Mouse (Mus musculus) G1E (cell line): ENCODE measurements at regions not wholly inside any gene's neighbourhood (a gene's known extent, or its start where the extent isn't known, plus 50 kb on each side); places are given as distances from the start of the nearest gene placed in this dataset.

Experiments used
- ATAC-seq: 2 replicates; pipeline ENCODE4 v1.8.0; 2016; ENCODE audit warnings: mild to moderate bottlenecking; ENCODE audit not compliant: insufficient number of reproducible peaks, poor library complexity, low FRiP score, severe bottlenecking; ENCODE audit errors: extremely low read depth
- DNase-seq: peaks from one replicate; pipeline ENCODE4 v3.0.0; 2012; ENCODE audit warnings: low spot score
- H3K27me3 ChIP-seq: 2 replicates; pipeline ENCODE4 v1.6.1; 2012; ENCODE audit warnings: mild to moderate bottlenecking, low read length, inconsistent platforms; ENCODE audit not compliant: insufficient read depth
- H3K36me3 ChIP-seq: replicated peaks from 2 replicates; pipeline ENCODE3; 2012; ENCODE audit warnings: mild to moderate bottlenecking, inconsistent platforms
- H3K4me1 ChIP-seq: 2 replicates; pipeline ENCODE4 v1.6.1; 2012; ENCODE audit warnings: low read depth, low read length, inconsistent platforms, mixed read lengths; ENCODE audit not compliant: insufficient read depth
- H3K4me3 ChIP-seq: 2 replicates; pipeline ENCODE4 v1.5.1; 2012; ENCODE audit warnings: low read depth, mild to moderate bottlenecking, inconsistent platforms, low read length, moderate library complexity, mixed read lengths
- H3K9me3 ChIP-seq: replicated peaks from 2 replicates; pipeline ENCODE4 v1.6.1; 2012; ENCODE audit warnings: inconsistent platforms
- CTCF ChIP-seq: IDR thresholded peaks from 2 replicates; pipeline ENCODE4 v1.5.1; 2012; ENCODE audit warnings: low read depth, low read length, inconsistent platforms, mixed read lengths
- GATA1 ChIP-seq: IDR thresholded peaks from 2 replicates; pipeline ENCODE4 v1.6.1; 2012; ENCODE audit warnings: borderline replicate concordance, low read length, inconsistent platforms, mixed read lengths
- GATA2 ChIP-seq: IDR thresholded peaks from 2 replicates; pipeline ENCODE4 v1.6.1; 2012; ENCODE audit warnings: low read depth, low read length, inconsistent platforms, borderline replicate concordance
- POLR2AphosphoS5 ChIP-seq: IDR thresholded peaks from 2 replicates; pipeline ENCODE4 v1.6.1; 2012; ENCODE audit warnings: low read depth, low read length, inconsistent platforms; ENCODE audit not compliant: insufficient replicate concordance
- TAL1 ChIP-seq: conservative IDR thresholded peaks from 2 replicates; pipeline ENCODE4 v1.6.1; 2012; ENCODE audit warnings: low read depth, low read length, inconsistent platforms, mixed read lengths

DNA sequence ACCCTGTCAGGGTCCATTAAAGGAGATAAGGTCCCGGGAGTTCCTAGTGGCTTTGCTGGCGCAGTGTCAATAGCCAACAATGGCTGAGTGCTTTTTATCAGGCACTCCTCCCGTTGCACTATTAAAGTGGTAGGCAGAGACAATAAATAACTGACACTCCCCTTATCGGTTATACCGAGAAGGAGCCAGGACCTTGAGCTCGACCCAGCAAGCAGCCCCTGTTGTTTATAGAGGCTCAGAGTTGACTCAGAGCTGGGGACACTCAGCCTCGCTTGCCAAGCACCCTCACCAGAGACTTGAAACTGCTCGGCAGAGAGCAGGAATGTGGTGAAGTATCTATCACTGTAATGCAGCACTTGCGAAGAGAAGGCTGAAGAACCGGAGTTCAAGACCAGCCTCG is 102.5 kb upstream of the Jarid2 start:
- Histone ChIP-seq H3K36me3 (no peaks in the 10 kb centered on the region), H3K9me3 (no peaks in the 10 kb centered on the region), H3K4me3 (no peak overlapping the region), H3K27me3 (peaks cover 36% of the 10 kb centered on the region), H3K4me1 (peaks cover 25% of the 10 kb centered on the region)
- DNase-seq (no peak), ATAC-seq (no peak)
- no peak for TF ChIP-seq GATA1
- no peak for TF ChIP-seq GATA2
- no peak for TF ChIP-seq POLR2AphosphoS5
- TF ChIP-seq TAL1: no peak
- TF ChIP-seq CTCF: no peak

DNA sequence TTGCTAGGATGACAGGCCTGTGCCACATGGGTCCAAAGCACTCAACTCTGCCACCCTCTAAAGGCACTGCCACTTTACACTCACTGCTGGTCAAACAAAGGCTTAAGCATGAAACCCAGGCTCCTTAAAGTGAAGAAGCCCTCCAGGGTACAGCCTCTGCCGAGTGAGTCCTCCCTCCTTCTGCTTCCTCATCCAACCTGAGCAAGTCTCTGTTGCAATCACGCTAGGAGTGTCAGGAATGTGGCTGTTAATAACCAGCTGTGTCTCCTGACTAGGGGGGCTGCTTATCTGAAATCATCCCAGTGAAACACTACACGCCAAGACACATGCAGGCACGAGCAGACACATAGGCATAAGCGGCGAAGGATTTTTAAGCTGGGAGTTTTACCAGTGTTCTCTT is 99.2 kb upstream of the Jarid2 start:
- Histone ChIP-seq H3K9me3 (no peaks in the 10 kb centered on the region), H3K4me3 (no peak overlapping the region), H3K36me3 (no peaks in the 10 kb centered on the region), H3K4me1 (peaks cover 19% of the 10 kb centered on the region), H3K27me3 (peaks cover 22% of the 10 kb centered on the region)
- DNase-seq (no peak), ATAC-seq (no peak)
- TF ChIP-seq GATA1: no peak

DNA sequence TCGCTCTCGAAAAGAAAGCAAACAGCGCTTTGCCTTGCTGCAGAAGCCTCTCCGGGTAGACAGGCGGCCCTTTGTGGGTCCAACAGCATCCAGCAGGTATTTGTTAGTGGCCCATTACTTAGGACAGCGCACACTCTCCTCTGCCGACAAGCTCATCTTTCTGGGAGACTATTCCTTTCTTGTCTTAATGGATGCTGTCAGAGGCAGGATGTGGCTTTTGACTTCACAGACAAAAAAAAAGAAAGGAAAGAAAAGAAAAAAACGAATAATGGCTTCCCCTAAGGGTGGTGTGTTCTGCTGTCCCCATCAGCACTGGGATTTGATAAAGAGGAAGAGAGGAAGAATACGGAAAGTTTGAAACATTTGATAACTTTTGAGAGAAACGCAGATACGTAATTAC is 94.7 kb upstream of the Jarid2 start:
- DNase-seq: no peak
- H3K36me3 ChIP-seq: no peaks in the 10 kb centered on the region
- ATAC-seq: no peak
- peaks cover 46% of the 10 kb centered on the region for H3K4me1 ChIP-seq
- H3K9me3 ChIP-seq: no peaks in the 10 kb centered on the region
- H3K27me3 ChIP-seq: peaks cover 12% of the 10 kb centered on the region
- no peak for TF ChIP-seq GATA2
- TF ChIP-seq CTCF: no peak
- TF ChIP-seq POLR2AphosphoS5: no peak
- TF ChIP-seq TAL1: no peak
- no peak for TF ChIP-seq GATA1
- no peak overlapping the region for H3K4me3 ChIP-seq

DNA sequence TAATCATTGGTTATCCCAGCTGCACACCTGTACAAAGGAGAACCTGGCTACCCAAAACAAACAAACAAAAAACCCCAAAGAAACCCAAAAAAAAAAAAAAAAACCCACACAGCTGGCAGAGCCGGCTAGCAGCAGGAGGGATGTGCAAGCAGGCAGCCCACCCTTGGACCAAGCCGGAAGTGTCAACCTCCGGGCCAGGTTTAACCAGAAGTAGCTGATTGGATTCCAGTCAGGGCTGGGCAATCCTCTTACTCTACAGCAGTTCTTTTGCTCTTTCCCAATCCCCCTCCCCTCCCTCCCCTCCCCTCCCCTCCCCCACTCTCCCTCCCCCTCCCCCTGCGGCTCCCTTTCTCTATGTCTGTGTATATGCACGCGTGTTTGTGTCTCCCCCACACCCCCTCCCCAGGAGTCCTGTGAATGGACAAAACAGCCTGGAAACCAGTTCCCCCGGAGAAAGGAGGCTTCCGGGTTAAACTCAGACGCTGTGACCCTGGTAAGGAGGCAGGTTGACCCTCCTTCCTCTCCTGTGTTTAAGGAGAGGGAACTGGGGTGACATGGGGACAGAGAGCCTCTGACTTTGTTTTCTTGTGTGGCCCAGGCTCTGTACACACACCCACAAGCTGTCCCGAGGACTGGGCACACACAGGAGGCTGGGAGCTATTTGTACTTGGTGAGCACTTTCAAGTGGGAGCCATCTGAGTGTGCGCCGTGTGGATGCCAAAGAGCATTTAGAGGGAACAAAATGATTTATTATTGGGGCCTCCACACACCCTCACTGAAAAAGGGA is 93.9 kb upstream of the Jarid2 start:
- no peaks in the 10 kb centered on the region for H3K36me3 ChIP-seq
- DNase-seq: no peak
- peaks cover 5% of the 10 kb centered on the region for H3K27me3 ChIP-seq
- no peak for ATAC-seq
- peaks cover 47% of the 10 kb centered on the region for H3K4me1 ChIP-seq
- H3K9me3 ChIP-seq: no peaks in the 10 kb centered on the region
- TF ChIP-seq CTCF (no peak), POLR2AphosphoS5 (no peak)
- no peak overlapping the region for H3K4me3 ChIP-seq

DNA sequence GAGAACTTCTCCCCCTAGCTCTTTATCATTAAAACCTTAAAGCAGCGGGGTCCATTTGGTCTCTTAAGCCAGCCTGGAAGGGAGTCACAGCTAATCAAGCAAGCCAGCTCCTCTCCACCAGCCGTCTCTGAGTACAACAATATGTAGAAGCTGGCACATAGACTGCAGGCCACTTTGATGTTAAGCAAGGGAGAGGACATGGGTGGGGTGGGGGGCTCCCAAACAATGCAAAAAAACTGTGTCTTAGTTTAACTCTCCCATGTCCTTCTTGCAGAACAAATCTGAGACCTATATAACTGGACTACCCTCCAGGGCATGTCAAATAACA is 93.3 kb upstream of the Jarid2 start:
- TF ChIP-seq CTCF (no peak), GATA2 (no peak), TAL1 (no peak), GATA1 (no peak), POLR2AphosphoS5 (no peak)
- no peak for DNase-seq
- no peaks in the 10 kb centered on the region for H3K36me3 ChIP-seq
- ATAC-seq: no peak
- peaks cover 50% of the 10 kb centered on the region for H3K4me1 ChIP-seq
- no peaks in the 10 kb centered on the region for H3K9me3 ChIP-seq
- H3K27me3 ChIP-seq: peaks cover 5% of the 10 kb centered on the region; the same call in 1 of the 2 replicates
- H3K4me3 ChIP-seq: no peak overlapping the region

DNA sequence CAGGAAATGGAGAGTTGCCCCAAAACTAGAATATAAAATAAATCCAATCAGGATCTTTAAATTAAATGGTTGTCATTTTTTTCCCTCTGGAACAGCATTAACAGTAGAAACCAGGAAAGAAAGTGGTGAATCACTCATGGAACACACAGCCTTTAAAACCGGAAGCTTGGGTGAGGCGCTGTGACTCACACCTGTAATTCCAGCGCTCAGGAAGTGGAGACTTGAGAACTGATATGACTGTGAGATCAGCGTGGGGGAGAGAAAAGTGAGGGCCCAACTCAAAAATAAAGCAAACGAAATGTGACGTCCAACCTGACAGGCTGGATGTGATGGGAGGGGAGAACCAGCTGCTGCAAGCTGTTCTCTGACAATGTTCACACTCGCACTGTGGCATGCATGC is 86.9 kb upstream of the Jarid2 start:
- ATAC-seq (no peak), DNase-seq (no peak)
- H3K9me3 ChIP-seq: no peaks in the 10 kb centered on the region
- H3K4me1 ChIP-seq: peaks cover 45% of the 10 kb centered on the region
- H3K27me3 ChIP-seq: peaks cover 3% of the 10 kb centered on the region; the same call in 1 of the 2 replicates
- no peaks in the 10 kb centered on the region for H3K36me3 ChIP-seq
- H3K4me3 ChIP-seq: no peak overlapping the region
- no peak for TF ChIP-seq GATA2
- no peak for TF ChIP-seq CTCF
- TF ChIP-seq GATA1: no peak
- no peak for TF ChIP-seq TAL1
- no peak for TF ChIP-seq POLR2AphosphoS5

DNA sequence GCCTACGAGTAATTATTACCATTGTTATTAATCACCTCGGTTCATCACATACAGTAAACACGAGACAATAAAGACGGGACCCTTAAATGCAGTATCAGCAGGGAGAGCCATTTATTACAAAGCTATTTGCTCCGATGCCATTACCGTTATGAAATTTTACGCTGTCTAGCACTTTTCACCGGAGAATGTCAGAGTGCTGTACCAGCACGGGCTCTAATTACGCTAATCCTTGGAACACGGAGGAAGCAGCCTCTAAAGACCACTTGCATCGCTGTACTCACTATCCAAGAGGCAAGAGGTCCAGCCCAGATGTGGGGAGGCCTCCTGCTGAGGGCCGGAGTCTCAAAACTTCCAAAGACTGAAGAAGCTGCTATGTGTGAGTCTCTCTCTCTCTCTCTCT is 79.2 kb upstream of the Jarid2 start:
- Histone ChIP-seq H3K9me3 (no peaks in the 10 kb centered on the region), H3K4me3 (no peak overlapping the region), H3K4me1 (peaks cover 23% of the 10 kb centered on the region), H3K36me3 (no peaks in the 10 kb centered on the region), H3K27me3 (peaks cover 10% of the 10 kb centered on the region)
- TF ChIP-seq GATA2 (no peak), CTCF (no peak), POLR2AphosphoS5 (no peak), TAL1 (no peak), GATA1 (no peak)
- DNase-seq (no peak), ATAC-seq (no peak)
